Mouse (Mus musculus) cerebellum, postnatal 14 days (tissue): ENCODE data around the gene Arl6ip5.
"Not testable (repeated sequence)": the region's sequence is repeated elsewhere in the genome, so short reads cannot be mapped to it uniquely, and the experiment has no call there.

ENCODE experiments used
- DNase-seq, 2 experiments: peaks; one replicate each; pipeline ENCODE4 v3.0.0; 2021; ENCODE audit warnings: mixed read lengths in 2 of 2

The Arl6ip5 gene

DNA sequence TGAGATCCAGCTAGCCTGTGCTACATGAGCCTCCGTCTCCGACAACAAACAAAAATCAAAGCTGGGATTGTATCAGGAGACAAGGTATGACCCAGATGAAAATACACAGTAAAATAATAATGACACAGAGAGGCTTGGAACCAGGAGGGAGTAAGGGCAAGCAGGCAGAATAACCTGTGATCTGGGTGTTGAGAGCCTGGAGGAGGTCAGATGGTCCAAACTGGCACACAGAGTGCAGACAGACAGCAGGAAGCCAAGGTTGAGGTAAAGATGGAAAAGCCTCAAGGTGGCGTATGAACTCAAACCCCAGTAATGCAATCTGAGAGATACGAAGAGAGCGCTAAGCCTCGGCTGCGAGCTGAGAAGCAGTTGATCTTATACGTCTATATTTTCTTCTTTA, 14.0 kb downstream of the Arl6ip5 start:
- DNase-seq: no peak

DNA sequence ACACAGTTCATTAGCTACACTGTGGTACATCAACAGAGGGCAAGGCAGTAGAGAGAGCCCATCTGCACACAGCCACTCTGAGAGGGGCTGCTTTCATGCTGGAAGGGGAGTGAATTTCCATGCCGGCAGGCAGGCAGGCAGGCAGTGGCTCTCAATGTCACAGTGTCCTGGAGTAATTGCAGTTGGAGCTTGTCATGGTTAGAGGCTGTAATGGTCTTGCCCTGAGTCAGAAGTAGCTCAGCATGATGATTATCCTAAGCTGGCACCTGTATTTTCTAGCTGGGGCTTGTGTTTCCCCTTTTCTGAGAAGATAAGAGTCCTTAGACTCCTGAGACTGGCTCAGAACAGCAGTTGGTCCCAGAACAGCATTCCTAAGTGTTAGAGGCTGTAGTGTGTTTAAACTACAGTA, 15.6 kb downstream of the Arl6ip5 start:
- DNase-seq: no peak

DNA sequence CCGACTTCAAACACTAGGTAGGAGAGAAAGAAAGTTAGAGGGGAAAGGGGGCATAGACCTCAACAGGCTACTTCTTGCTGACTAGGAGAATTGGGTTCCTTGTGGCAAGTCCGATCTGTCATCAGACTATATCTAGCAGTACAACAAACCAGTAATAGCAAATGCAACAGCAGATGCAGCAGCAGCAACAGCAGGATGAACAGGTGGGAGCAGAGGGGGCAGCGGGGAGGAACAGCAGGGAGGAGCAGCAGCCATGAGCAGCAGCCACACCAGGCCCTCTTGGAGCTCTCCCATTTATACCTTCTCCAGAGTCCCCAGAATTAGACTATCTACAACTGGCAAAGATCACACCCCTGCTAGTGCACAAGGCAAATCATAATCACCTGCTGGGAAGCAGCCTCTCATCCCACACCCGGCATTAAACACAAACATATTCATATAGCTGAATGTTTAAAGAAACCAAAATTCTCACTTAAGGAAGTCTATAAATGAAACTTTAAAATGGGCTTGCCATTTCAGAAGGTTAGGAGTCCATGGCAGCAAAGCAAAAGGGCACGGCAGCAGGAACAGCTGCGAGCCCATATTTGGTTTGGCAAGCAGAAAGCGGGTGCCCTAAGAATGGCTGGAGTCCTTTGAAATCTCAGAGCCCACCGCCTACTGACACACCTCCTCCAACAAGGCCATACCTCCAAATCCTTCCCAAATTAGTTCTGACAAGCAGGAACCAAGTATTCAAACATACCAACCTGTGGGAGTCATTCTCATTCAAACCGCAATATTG, 16.8 kb downstream of the Arl6ip5 start:
- no peak for DNase-seq

DNA sequence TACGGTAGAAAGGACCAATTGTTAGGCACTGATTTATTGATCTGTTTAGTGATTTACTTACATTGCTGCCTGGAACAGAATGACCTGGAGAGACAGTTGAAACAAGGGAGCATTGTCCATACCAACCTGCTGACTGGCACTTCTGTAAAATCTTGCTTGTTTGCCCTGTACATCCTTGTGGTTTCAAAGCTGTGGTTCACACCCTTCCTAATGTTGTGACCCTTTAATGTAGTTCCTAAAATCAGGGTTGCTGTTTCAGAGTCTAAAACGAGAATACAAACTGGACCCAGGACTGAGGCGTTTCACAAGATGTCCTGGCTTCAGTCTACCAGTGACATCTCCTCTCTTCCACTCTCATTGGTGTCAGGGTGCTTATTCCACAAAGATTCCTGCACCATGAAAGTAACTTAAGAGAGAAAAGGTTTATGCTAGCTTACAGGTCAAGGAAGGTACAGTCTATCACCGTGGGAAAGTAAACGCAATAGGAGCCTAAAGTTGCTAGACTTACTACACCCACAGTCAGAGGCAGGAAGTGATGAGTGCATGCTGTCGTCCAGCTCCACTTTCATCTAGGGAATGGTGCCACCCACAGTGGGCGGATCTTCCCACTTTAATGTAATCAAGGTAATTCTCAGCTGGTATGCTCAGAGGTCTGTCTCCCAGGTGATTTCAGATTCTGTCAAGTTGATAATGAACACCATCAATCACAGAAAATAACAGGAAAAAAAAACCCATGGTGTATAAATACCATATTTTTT, 24.6 kb downstream of the Arl6ip5 start:
- no peak for DNase-seq

DNA sequence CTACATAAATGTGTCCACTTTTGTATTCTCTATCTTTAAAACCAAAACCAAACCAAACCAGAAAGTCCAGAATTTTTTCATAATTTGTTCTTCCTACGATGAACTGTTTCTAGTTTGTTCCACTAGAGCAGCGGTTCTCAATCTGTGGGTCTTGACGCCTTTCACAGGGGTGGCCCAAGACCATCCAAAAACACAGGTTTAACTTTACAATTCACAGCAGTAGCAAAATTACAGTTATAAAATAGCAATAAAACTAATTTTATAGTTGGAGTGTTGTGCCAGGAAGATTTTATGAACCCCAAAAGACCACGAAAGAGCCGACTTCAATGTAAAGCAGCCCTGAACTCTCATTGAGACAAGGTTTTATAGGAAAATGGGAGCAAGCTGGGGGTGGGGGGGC, 25.6 kb downstream of the Arl6ip5 start:
- DNase-seq: no peak

DNA sequence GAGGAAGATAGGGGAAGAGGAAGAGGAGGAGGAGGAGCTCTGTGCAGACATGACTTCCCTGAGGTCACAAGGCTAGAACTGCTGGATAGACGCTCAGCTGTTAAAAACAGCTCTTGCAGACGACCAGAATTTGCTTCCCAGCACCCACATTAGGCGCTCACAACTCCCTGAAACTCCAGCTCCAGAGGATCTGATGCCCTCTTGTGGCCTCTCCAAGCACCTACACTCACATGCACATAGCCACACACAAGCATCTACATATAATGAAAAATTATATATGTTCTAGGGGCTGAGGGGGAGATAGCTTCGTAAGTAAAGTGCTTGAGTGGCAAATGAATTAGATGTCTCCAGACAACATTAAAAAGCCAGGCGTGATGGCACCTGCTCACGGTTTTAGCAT, 28.9 kb downstream of the Arl6ip5 start:
- no peak for DNase-seq

DNA sequence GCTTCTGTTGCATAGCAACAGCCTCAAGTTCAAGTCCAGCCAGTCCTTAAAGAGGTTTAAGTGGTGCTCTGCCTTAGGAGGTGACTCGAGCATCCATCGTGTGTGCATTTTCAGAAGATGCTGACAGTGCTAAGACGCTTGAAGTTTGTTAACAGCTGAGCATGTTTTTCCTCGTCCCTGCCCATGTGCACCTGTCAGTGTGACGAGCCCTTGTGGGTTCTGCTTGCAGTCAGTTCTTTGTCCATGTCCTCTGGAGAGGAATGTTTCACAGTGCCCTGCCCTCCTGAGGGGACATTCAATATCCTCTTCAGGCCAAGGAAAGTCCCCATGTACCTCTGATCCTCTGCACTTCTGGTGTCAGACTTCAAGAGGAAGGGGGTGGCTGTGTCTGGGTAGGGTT, 29.6 kb downstream of the Arl6ip5 start:
- DNase-seq: no peak

DNA sequence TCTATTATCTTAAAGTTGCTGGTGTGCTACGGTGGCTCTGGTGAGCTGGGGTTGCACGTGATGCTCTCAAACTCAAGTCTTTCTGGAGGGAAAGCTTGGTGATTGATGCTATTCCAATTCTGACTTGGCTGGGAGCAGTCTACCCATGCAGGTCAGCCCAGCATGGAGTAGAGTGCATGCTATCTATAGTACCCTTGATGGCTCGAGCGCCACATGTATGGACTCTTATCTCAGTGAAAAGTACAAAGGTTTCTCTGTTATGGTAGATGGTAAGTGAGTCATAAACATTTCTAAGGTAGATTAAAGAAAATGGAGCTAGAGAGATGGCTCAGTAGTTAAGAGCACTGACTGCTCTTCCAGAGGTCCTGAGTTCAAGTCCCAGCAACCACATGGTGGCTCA, 32.0 kb downstream of the Arl6ip5 start:
- DNase-seq: no peak

DNA sequence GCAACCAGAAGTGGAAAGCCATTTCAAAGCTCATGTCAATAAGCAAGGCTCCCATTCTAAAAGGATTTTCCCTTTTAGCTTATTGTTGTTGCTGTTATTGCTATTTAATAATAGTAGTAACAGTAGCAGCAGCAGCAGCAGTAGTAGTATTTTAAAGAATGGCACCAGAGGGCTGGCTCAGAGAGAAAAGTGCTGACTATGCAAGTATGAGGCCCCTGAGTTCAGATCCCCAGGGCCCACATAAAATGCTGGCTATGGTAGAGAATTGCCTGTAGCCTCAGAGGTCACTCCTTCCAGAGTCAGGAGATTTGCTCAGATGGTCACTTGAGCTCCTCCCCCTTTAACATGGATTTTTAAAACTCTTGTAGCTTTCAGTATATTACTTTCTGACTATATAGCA, 34.7 kb downstream of the Arl6ip5 start:
- no peak for DNase-seq

DNA sequence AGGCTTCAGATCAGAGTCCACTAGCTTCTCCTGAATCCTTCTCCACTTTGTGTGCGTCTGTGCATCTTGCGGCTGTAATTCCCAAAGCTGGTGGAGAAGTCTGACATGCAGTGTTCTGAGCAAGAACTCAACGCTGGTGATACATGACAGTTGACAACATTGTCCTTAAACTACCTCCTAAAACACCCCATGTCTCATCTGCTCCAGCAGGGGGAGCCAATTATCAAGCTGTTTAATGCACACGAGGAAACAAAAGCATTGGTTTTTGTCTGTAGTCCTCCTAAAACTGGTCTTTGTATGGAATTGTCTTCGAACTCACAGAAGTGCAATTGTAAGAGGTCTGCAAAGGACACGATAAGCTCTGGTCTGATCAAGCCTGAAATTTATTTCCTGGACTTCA, 40.5 kb downstream of the Arl6ip5 start:
- peak; percentile 67 to 68 for DNase-seq

DNA sequence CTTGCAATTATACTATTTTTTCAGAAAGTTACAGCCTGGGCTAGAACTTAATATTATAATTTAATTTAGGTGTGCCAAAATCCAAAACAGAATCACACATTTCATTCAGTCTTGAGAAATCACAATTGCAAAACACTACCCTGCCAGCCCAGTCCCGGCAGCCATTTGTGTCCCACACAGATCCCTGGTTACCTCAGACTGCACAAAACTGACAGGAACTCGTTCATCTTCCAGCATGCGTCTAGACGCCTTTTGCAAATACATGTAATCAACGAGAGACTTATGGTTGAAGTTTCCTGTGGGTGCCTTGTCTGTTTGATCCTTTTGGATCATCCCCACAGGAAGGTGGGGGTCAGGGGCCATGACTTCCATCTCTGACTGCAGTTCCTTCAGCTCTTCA, 41.6 kb downstream of the Arl6ip5 start:
- no peak for DNase-seq

DNA sequence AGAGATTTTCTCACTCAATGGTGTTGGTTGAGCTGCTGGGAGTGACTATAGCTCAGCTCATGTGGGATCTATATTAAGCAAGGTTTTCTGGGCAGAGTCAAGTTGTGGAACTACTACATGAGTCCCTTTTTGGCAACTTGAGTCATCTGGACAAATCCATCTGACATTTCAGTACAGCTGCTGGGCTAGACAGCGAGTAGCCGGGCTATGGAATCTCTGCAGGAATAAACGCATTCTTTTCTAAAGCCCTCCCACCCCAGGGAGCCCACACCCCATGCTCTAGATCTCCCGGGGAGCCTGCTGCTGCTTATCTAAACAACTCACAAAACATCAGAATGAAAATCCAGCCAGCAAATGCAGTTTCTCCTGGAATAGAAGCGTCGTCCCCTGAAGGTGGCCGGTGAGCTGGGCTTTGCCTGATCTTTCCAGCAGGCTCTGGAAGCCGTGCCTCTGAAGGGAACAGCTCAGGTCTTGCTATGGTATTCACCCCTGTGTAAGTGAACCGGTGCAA, 42.3 kb downstream of the Arl6ip5 start, which contains the start of gene Lmod3:
TSS of gene Lmod3 (minus strand) at position 49 of the 511 bp plus-strand sequence.
- DNase-seq: no peak

DNA sequence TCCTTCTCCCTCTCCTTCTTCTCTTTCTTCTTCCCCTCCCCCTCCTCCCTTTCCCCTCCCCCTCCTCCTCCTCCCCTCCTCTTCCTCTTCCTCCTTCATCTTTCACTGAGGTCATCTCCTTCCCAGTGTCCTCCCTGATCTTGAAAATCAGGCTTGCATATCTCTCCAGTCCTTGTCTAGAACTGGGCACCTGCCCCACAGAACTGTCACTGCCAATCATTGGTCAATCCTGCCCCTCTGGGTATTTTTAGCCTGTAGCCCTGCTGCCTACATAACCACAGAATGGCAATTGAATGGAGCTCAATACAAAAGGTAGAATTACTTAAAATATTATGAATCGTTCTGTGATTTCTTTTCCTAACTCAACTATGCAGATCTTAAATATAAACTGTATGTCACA, 48.0 kb downstream of the Arl6ip5 start:
- DNase-seq: no peak

DNA sequence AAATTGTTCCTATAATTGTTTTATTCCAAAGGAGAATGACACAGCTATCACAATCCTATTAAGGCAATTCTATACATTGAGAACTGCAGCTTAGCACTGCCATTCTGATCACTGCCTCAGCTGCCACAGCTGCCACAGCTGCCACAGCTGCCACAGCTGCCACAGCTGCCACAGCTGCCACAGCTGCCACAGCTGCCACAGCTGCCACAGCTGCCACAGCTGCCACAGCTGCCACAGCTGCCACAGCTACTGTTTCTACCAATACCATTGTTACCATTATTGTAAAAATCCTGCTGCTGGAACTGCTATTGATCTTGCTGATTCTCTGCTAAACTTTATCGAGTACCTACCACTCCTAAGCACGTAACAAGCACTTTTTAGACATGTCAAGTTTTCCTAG, 49.4 kb downstream of the Arl6ip5 start:
- DNase-seq: not testable (repeated sequence)

DNA sequence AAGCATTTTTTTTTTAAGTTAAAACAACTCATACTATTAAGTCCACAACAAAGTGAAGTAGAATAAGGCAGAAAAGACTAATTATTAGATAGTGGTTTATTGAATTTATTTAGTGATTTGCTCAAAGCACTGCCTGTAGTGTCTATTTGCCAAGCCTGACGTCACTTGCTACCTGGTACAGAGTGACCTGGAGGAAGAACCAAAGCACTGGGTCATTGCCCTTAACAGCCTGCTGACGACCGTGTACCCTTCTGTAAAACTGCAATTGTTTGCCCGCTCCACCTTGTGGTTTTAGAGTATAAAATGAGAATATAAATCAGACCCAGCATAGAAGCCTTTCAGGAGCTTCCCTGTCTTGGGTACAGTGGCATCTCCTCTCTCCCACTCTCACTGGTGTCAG, 51.7 kb downstream of the Arl6ip5 start:
- DNase-seq: no peak

DNA sequence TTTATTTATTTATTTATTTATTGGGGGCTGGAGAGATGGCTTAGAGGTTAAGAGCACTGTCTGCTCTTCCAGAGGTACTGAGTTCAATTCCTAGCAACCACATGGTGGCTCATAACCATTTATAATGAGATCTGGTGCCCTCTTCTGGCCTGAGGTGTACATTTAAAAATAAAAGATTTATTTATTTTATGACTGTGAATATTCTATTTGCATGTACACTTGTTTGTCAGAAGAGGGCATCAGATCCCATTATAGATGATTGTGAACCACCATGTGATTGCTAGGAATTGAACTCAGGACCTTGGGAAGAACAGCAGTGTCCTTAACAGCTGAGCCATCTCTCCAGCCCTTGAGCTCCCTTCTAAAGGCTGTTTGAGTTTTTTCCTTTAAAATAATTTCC, 53.3 kb downstream of the Arl6ip5 start:
- DNase-seq: not testable (repeated sequence)

DNA sequence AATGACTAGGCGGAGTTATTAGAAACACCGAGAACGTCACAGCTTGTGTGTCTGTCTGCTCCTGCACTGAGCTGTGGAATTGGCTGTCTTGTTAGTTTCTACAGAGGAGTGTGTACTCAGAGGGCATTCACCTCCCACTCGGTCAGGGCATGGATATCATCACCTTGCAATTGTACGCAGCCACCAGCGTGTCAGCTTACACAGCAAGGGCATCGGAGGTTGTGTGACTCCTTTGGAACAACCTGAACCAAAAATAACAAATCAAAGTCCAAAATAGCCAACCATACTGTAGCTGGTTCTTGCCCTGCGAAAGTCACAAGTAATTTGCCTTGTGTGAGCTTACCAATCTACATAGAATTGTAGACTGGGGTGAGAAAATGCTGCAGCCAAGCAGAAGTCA, 54.8 kb downstream of the Arl6ip5 start:
- no peak for DNase-seq

DNA sequence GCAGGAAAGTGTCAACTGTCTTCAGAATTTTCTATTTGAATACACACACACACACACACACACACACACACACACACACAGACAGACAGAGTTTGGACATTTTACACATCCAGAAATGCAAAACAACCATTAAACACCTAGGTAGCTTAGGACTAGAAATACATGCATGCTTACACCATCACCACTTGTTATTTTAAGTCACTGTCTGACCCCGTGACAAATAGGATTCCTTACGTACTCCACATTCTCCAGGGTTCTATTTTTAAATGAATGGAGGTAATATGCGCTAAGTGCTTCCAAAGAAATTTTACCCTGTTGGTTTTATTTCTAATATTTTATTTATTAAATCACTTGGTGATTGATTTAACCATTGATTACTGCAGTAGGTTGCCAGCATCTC, 55.2 kb downstream of the Arl6ip5 start:
- no peak for DNase-seq

DNA sequence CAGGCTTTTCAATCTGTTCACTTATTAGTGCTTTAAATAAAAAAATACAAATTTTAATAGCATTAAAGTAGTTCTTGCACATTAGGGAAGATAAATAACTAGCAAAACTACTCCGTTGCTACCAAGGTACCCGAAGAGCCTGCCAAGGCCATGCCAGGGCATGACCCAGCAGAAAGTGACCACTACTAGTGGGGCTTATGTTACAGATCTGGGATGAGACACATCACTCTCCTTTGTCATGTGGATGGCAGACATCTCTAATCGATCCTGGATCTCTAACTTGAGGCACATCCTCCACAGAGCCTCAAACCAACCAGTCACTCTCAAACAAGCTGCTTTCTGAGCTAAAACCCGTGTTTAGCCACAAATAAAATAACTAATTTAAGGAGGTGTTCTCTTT, 56.2 kb downstream of the Arl6ip5 start:
- DNase-seq: no peak

DNA sequence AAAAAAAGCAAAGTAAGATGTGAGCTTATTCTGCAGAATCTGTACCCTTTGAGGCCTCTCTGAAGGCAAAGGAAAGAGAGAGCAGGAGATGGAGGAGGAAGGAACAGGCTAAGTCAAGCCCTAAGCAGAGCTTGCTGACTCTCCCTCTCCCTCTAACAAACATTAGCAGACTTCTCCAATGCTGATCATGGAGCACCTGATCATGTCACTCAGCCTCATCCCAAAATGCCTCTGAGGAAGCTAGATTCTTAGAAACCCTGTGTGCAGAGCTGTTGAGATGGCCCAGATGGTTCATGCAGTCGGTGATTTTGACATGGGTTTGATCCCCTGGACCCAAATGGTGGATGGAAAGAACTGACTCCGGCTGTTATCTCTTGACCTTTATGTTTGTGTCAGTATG, 56.6 kb downstream of the Arl6ip5 start:
- no peak for DNase-seq

DNA sequence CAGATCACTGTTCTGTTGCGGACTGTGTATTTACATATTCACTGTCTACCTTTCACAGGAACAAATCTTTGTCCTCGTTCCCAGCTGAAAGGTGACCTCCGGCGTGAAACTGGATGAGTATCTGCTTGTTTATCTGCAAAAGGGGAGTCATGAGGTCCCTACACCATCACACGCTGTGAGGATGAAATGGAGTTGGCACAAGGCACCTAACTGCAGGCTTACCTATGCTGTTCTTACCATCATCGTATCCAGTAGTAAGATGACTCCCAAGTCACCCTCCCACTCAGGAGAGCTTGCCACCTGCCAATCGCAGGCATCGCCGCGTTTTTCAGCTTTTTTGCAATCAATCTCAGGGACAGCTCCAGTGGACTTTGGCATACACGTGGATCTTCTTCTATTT, 59.1 kb downstream of the Arl6ip5 start:
- DNase-seq: no peak

DNA sequence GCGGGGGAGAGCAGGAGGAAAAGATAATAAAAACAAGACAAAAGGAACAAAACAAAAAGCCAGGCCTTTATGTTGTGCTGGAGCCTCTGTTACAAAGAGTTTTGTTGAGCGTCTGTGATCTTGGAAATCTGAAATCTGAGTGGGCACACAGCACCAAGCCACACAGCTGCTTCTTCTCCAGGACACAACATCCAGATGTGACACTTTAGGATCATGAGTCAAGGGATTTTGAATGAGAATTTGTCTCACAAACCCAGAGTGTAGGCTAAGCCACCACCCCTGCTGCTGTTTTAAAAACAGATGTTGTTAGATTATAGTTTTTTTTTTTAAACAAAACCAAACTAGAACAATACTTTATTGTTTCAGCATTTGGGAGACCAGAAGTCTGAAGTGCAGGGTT, 61.9 kb downstream of the Arl6ip5 start:
- no peak for DNase-seq

DNA sequence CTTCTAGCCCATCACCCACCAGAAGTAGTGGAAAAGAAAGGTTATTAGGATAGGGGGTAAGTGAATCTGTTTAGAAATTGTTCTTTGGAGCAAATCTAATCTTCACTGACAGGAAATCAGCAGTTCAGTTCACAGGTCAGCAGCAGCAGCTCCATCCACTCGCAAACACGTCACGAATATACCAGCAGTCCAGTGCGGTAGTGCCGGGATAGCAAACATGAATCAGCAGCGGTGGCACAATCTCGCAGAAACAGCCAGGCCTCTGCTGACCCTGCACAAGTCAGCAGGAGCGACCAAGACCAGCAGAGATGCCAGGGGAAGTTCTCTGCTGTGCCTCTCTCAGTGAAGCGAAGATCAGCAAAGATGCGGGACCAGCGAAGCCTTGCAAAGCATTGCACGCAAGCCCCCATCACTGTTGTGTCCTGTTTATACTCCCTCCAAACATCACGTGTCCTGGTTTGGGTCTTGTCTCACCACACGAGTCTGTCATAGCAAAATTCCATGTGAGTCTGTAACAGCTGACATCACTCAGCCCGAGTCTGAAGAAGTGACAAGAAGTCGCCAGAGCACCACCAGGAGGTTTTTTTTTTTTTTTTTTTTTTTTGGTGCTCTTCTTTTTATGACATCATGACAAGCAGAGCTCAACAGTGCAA, 62.7 kb downstream of the Arl6ip5 start:
- no peak for DNase-seq

DNA sequence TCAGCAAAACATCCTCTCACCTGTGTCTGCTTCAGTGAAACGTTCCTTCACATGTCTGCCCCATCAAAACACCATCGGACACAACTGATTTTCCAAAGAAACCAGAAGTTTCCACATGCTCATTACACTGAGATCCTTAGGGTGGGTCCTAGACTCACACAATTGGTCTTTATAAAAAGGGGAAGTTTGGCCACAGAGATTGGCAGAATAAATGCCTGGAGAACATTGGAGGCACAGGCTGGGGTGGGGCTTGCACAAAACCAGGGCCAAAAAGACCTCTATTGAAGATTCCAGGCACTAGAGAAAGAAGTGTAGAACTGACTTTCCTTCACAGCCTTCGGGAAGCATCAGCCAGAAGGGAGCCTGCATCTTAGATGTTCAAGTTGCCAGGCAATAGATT, 63.3 kb downstream of the Arl6ip5 start:
- DNase-seq: no peak
